Mouse (Mus musculus): ENCODE data around the gene Carhsp1.

GRCm38 (mm10) chr16:8630419-8630818 lies 41.5 kb downstream of the Carhsp1 start:
- TF ChIP-seq POLR2A (IDR thresholded peaks at IDR 0.05; ENCODE audit: control insufficient read depth, extremely low read depth, insufficient read depth, low read length, poor library complexity) (no peak), CTCF (IDR thresholded peaks at IDR 0.05; ENCODE audit: borderline replicate concordance, control insufficient read depth, extremely low read depth, insufficient read depth, low read length, poor library complexity) (no peak)
